Mouse (Mus musculus) kidney, adult 18-20 months (tissue): ENCODE data around the gene Trnp1.

Experiments used
- DNase-seq: peaks from one replicate; pipeline ENCODE4 v3.0.0; 2021

Trnp1 gene

DNA sequence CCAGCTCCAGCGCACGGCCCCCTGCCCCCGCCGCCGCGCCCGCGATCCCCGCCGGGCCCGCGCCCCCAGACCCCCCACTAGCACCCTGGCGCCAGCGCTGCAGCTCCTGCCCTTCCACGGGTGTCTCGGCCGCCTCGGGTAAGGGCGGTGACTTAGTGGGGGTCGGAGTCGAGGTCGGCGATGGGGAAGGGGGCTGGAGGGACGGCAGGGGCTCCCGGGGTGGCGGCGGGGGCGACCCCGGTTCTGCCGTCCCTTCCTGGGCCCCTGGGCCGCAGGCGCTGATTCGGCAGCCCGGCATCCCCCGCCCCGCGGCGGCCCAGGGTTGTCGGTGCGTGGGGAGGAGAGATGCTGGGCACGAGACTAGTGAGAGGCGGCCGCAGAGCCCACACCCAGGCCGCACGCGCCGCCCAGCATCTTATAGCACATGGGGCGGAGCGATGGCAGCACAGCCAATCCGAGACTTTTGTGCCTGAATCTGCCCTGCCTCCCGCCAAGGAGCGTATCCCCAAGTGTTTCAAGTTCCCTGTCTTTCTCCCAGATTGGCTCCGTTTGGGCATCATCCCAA, at the start of gene Trnp1:
Trnp1 (minus strand) TSS at position 391 of the 565 bp plus-strand sequence.
- peak; percentile 53 for DNase-seq

DNA sequence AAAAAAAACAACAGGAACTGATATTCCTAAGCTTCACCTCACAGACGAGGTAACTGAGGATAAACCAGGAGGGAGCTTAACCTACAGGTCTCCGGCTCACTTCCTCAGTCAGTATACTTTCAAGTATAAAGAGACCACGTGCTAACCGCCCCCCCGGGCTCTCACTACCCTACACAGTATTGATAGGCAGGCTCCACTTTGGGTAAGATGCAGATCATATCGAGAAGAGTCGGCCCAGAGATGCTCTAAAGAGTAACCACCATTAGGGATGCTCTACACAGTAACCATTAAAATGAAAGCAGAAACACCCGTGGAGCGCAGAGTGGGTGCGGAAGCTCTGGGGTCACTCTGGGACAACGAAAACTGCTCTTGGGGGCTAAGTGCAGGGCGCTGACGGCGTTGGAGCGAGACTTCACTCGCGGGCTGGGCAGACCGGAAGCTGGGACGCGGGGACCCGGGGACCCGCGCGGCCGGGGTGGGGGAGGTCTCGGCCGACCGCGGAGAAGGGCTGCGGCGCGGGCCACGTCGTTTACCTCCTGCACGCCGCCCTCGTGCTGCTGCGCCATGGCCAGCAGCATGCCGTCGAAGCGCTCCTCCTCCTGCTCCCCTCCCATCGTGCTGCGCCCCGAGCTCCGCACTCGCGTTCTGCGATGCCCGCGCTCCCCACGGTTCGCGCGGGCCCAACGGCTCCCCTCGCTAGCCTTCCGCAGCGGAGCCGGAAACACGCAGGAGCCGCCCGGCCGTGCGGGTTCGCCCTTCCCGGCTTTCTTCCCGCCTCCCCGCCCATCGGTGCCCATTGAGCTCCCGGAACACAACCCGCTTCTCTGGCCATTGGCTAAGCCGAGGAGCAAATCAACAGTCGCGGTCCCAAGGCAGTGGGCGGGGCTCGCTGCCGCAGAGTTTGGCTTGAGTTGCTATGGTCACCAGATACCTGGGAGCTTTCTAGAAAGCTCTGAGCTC, 47.2 kb upstream of the Trnp1 start, which contains the start of gene Nudc:
Nudc (minus strand) TSS at position 725 of the 960 bp plus-strand sequence.
- DNase-seq, result peak; percentile 95

- DNase-seq, result no peak
Measured at GRCm38 (mm10) chr4:133536652-133537051, 38.3 kb upstream of the Trnp1 start.

- peak; percentile 46 for DNase-seq
Measured at GRCm38 (mm10) chr4:133536081-133536480, 37.7 kb upstream of the Trnp1 start.

DNA sequence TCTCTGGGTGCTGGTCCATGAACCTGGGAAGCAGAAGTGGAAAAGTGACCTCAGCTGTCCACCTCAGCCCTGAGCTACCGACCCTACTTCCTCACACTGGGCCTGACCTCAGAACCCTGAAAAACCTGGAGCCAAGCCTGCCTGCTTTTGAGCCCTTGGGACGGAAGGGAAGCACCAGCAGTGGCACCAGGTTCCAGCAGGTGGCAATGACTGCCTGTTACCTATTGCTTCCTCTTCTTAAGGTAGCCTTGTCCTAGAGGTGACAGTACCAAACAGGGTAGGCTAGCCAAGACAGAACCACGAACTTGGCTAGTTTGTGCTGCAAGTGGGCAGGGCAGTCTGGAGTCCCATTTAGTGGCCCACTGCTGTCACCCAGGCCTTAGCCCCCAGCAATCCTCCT, 34.4 kb upstream of the Trnp1 start:
- no peak for DNase-seq

DNA sequence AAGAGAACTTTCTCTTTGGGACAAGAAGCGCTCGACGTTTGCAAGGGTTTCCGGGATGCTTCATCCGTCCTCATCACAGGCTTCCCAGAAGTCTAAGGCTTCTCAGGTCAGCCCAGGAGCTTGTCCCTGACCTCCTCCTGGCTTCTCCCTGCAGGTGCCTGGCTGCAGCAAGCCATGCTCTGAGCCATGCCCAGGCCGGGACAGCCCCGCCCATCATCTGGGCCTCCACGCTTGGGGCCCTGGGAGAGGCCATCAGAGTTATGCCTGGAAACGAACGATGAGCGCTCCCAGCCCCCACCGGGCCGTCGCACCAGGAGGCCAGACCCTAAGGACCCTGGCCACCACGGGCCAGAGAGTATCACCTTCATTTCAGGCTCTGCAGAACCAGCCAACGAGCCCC, 29.4 kb upstream of the Trnp1 start:
- DNase-seq, result no peak

- no peak for DNase-seq
Measured at GRCm38 (mm10) chr4:133521502-133521901, 23.2 kb upstream of the Trnp1 start.

GRCm38 (mm10) chr4:133519369-133519665, 21.0 kb upstream of the Trnp1 start:
- DNase-seq, result no peak

GRCm38 (mm10) chr4:133518601-133519368, 20.4 kb upstream of the Trnp1 start, which contains the start of gene Kdf1:
Gene Kdf1 (plus strand): TSS chr4:133518963.
- peak; percentile 87 for DNase-seq

DNA sequence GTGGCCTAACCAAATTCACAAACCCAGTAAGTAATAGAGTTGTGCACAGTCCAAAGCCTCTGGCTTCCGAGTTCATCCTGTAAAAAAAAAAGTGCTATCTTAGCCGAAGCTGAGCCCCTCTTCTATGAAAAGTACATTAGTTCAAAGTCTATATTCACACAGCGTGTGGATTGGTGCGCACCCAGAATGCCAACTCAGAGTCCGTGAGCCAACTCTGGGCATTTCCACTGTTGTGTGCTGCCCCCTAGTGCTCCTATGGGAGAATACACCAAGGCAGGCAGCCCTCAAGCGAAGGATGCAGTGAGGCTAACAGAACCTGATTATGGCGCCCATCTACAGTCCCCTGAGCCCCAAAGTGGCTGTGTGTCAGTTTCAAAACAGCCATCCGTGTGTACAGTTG, 14.6 kb upstream of the Trnp1 start:
- peak; percentile 84 for DNase-seq

- DNase-seq, result peak; percentile 37
Measured at GRCm38 (mm10) chr4:133512511-133512910, 14.2 kb upstream of the Trnp1 start.

DNA sequence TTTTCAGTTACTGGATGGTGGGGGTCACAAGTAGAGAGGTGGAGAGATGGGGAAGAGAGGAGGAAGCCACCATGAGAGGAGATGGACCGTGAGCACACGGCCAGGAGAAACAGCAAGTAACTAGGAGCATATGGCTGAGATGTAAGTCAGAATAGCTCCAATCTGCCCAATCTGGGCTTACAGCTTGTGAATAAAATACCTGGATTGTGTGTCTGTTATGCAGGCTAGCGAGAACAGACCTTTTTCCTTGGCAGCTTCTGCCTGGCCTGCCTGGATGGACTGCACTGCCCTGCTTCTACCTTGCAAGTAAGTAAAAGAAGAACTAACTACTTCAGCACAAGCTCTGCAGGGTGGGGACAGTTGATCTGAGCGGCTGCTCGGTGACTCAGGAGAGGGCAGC, 12.7 kb upstream of the Trnp1 start:
- DNase-seq, result no peak

GRCm38 (mm10) chr4:133508990-133509389, 10.6 kb upstream of the Trnp1 start:
- no peak for DNase-seq

- DNase-seq, result no peak
Measured at GRCm38 (mm10) chr4:133506573-133506972, 8.2 kb upstream of the Trnp1 start.

DNA sequence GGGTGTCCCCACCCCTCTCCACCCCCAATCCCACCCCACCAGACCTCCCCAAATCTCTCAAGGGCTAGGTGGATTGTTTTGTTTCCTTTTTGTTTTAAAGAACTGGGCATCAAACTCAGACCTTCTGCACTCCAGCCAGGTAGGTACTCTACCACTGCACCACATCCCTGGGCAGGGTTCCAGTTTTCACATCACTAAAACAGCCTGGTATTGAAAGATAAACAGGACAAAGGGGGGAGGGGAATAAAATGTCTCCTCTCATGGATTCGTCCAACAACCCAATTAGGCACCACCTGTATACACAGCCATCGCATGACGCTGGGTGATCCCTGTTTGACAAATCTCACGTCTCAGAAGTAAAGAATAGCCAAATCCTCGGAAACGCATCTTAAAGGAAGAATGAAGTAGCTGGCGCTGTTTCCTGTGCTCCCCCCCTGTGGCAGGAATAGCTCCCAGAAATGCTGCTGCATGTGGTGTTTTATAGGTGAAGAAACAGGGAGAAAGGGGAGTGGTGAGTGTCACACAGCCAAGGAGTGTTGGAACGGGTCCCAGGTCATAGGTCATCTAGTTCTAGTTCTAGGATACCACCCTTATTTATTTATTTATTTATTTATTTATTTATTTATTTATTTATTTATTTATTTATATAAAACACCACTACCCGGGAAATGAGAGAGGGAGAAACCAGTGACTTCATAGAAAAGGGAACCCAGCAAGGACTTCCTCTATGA, 6.6 kb upstream of the Trnp1 start:
- DNase-seq, result no peak

GRCm38 (mm10) chr4:133504300-133504699, 6.0 kb upstream of the Trnp1 start:
- DNase-seq, result no peak

- no peak for DNase-seq
Measured at GRCm38 (mm10) chr4:133501514-133501913, 3.2 kb upstream of the Trnp1 start.

GRCm38 (mm10) chr4:133497461-133498159, 740 bp downstream of the Trnp1 start:
- peak; percentile 40 for DNase-seq

- no peak for DNase-seq
Measured at GRCm38 (mm10) chr4:133496738-133497445, 1.5 kb downstream of the Trnp1 start.

- DNase-seq, result no peak
Measured at GRCm38 (mm10) chr4:133495711-133496110, 2.6 kb downstream of the Trnp1 start.

- no peak for DNase-seq
Measured at GRCm38 (mm10) chr4:133494867-133495266, 3.5 kb downstream of the Trnp1 start.
